Mouse (Mus musculus) spleen, postnatal 14 days (tissue): Measurements from ENCODE around the gene Eps8l1.
A peak's percentile ranks its signal among the peaks of the same experiment; 100 is the strongest.

Source experiments
- DNase-seq, 2 experiments: peaks; one replicate each; pipeline ENCODE4 v3.0.0; 2021 to 2022; ENCODE audit warnings: low spot score in 2 of 2

The Eps8l1 gene

DNA sequence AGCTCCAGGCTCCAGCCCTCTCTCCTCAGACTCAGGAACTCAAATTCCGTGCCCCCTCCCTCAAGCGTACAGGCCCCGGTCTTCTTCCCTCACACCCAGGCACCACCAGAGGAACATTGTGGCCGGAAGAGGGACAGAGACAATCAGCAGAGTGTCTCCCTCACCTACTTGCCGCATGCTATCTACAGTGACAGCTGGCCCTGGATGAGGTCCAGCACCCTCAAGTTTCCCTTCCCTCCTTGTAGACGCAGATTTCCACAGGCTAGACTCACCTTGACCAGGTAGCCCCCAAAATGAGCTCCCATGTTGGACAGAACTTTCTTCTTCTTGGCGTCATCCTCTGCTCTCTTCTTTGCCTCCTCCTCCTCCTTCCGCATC, 48.3 kb downstream of the Eps8l1 start:
- no peak for DNase-seq

DNA sequence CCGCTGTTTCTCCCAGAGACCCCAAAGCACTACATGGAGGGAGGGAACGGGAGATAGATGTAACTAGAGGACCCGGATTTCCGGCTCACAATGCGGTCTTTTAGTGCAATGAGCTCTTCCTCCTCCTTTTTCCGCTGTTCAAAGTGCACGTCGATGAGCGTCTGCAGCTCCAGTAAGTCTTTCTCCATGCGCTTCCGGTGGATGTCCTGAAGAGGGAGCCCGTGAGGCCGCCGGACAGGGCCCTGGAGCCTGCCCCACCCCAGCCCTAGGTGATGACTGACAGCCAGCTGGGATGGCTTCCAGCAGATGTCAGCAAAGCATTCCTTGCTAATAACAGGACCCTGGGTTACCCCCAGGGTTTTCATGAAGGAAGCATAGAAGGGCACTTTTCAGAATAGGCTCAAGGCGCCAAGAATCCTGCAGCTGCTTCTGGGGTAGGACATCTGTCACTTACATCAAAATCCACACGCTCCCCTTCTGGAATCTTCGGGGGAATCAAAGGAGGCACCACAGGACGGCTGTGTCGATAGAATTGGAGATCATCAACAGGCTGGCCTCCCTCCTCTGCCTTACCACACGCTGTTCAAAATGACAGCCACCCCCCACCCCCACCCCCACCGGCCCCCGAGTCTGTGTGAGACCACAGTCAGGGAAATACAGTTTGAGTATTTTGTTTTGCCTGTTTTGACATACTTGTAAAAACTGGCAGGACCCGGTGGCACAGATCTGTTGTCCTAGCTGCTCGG, 49.6 kb downstream of the Eps8l1 start:
- DNase-seq, result peak; percentile 33 to 67

GRCm38 (mm10) chr7:4511489-4512224, 51.2 kb downstream of the Eps8l1 start:
- no peak for DNase-seq

GRCm38 (mm10) chr7:4513236-4513635, 52.8 kb downstream of the Eps8l1 start:
- DNase-seq, result peak in 1 of 2 experiments; percentile 41

DNA sequence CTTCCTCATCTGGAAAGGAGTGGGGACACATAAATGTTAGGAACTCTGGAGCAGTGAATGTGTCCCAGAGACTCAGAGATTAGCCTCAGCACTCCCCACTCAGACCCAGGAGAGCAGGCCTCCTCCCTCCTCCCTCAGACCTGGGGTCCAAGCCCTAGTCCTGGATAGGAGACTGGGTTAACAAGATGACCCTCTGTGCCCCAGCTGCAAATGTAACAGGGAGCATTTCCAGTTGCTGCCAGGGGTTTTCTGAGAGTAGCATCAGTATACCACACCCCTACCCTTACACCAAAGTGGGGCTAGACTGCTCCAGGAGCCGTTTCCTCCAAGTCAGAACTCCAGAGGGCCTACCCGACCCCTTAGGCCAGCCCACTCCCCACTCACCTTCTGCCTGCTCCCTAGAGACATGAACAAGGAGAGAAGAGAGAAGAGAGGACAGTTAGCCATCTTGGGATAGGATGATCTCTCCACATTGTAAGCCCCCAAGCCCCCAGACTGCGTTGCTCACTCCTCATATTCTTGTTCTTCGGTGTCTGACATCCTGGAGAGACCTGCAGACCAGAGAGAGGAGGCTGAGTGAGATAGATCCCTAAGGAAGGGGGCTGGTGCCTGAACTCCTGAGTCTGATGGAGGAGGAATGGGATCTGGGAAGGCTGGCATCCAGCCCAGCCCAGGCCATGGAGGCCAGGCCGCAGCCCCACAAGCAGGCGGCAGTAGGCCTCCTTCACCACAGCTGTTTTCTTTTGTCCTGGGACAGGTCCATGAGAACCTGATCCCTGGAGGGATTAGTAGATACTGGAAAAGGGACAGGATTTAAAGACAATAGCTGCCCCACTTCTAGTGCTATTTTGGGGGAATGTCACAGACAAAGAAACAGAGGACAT, 53.6 kb downstream of the Eps8l1 start:
- DNase-seq, result no peak

GRCm38 (mm10) chr7:4515853-4516252, 55.4 kb downstream of the Eps8l1 start:
- no peak for DNase-seq

DNA sequence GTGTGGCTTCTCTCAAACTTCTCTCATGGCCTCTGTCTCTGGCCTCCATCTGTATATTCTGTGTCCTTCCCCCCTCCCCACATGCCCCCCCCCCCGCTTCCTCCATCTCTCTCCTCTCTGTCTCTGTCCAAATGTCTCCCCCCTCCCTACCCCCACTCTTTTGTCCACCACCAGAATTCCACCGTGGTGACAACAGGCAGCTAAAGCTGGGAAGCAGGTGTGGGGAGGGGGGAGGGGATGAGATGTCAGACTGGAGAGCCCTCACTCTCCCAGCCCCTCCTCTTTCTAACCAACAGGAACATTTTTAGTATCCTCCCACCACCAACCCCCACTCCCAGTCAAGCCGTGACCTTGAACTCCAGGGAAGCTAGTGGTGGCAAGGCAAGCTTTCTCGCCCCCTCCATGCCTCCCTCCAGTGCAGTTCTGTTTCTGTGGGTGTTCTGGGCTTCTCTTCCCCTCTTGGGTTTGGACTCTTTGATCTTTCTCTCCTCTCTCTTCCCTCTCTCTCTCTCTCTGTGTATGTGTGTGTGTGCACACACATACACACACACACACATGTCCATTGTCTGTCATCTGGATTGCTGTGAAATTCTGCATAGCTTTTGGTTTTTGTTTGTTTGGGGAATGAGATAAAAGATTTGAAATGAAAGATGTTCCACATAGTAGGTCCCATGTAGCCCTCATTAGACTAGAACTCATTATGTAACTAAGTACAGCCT, 56.0 kb downstream of the Eps8l1 start, which contains the start of gene Tnnt1:
Gene Tnnt1 (minus strand): TSS at position 51 of the 719 bp plus-strand sequence.
- DNase-seq, result no peak

- DNase-seq, result no peak
These were observed 58.0 kb downstream of the Eps8l1 start for GRCm38 (mm10) chr7:4518487-4518886.

GRCm38 (mm10) chr7:4521231-4522003, 60.9 kb downstream of the Eps8l1 start:
- no peak for DNase-seq

- no peak for DNase-seq
These were observed 61.8 kb downstream of the Eps8l1 start for GRCm38 (mm10) chr7:4522292-4522691.

DNA sequence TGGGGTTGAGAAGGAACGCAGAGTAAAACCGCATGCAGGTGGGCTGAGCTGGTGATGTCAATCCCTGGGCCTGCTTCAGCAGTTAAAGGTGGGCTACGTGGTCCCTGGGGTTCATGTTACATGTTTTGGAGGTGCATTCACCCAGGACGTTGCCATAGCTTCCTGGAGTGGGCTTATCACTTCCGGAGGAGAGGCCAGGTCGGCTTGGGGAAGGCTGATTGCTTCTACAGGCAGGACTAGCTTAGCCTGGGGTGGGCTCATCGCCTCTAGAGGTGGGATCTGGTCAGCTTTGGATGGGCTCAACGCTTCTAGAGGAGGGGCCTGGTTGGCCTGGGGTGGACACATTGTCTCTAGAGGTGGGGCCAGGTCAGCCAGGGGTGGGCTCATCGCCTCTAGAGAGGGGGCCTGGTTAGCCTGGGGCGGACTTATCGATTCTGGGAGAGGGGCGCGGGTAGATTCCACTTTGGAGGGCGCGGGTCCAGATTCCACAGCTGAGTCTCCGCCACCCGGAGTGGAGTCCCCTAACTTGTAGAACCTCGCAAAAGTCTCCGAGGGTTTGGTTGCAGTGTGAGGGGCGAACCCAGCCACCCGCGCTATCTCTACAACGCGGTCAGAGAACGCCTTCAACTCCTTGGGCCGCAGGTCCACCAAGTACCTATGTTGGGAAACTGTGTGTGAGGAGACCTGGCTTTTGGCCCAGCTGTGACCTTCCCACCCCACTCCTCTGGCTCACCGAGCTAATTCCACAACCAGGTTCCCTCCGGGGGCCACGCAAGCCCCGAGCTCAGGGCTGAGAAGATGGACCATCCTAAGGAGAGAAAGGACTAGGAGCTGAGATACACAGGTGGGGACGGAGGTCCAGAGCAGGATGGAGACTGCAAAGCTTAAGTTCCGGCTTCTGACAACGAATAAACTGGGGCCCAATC, 63.0 kb downstream of the Eps8l1 start:
- no peak for DNase-seq

GRCm38 (mm10) chr7:4524212-4524922, 63.9 kb downstream of the Eps8l1 start, which contains the start of gene Tnni3:
Gene Tnni3 (minus strand): TSS chr7:4524229.
- peak in 1 of 2 experiments; percentile 33 for DNase-seq

DNA sequence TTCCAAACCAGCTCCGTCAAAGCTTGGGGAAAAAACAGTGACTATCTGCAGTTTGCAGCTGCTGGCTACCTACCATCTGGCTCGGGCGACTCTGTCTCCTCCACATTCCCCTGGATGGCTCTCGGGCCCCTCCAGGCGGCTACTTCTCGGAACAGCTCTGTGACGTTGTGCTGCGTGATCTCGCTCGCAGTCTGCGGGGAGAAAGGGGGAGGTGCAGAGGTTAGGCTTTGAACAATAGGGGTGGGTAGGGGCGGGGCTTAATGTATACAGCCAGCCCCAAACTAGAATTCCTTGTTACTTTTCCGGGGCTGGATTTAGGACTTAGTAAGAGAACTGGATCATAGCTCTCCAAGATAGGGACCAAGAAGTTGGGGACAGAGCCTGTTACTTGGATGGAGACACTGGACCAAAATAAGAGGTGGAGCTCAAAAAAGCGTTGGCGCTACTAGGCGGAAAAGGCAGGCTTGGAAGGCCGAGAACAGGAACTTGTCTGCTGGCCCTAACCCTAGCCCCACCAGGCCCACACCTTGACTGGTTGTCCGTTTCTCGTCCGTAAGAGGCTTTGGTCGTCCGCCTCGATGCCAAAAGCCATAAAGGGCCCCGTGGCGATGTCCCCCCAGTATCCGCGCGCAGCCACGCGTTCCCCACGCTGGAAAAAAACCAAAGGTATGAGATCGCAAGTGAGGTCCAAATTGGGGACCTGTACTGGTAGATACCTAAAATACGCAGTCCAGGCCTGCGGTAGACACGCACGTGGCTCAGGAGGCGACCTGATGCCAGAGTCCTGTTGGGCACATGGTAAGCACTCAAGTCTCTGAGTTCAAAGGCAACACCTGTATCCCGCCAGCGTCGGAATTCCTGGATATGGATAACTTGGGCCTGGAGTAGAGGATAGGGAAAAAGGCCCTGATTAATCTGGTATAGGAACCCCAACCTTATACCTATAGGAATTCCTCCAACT, 66.1 kb downstream of the Eps8l1 start:
- DNase-seq, result peak; percentile 35 to 54

DNA sequence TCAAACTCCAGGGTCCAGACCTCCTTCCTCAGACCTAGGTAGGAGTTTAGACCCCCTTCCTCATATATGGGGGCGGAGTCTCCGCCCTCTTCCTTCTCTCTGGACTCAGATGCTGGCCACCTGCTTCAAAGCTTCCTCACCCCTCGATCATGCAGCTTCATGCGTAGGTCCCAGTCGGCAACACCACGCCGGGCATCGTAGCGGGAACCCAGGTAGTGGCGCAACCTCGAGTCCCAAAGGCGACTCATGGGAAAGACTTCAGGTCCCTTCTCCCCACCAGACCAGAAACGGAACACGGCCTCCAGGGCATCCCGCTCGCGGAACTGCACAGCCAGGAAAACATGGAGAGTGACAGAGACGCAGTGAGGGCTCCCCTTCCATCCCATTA, 66.8 kb downstream of the Eps8l1 start:
- DNase-seq, result no peak
